Mouse (Mus musculus): ENCODE measurements around the gene Dclk1.

DNA sequence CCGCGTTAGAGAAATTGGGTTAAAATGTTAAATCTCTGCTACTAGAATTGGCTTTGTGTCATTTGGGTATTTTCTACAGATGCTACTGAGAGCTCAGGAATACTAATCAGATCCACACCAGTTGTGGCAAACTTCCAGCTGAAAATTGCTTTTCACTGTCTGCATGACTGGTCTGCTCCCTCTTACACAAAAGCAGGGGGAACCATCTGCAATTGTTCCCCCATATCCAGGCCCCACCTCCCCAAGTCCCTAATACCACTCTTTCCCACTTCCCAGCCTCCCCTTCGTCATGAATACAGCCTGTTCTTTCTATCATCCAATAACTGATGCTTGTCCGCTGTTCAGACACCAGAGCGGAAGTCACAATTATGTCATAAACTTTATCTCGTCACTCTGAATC lies 27.8 kb upstream of the Dclk1 start:
- TF ChIP-seq POLR2A (IDR thresholded peaks at IDR 0.05; ENCODE audit: insufficient read length, low read depth) (no peak), MYOD1 (IDR thresholded peaks at IDR 0.05; ENCODE audit: control insufficient read depth in 1 of 3, insufficient read length in 2 of 3, low read depth in 2 of 3) (no peak), CEBPB (IDR thresholded peaks at IDR 0.05; ENCODE audit: insufficient read depth, poor library complexity, severe bottlenecking) (no peak), TCF3 (IDR thresholded peaks at IDR 0.05; ENCODE audit: insufficient read length, low read depth) (no peak), MAX (IDR thresholded peaks at IDR 0.05; ENCODE audit: low read depth) (no peak), MYOG (IDR thresholded peaks at IDR 0.05; ENCODE audit: control insufficient read depth in 1 of 3, insufficient read depth in 1 of 3, insufficient read length in 2 of 3, low read depth in 2 of 3) (no peak), TCF12 (IDR thresholded peaks at IDR 0.05; ENCODE audit: insufficient read depth, poor library complexity, severe bottlenecking) (no peak), SRF (IDR thresholded peaks at IDR 0.05; ENCODE audit: control insufficient read depth, insufficient read length, low read depth) (no peak), E2F4 (IDR thresholded peaks at IDR 0.05; ENCODE audit: insufficient read depth) (no peak)

All from myocyte (in vitro differentiated cells).